Mouse (Mus musculus): ENCODE data around the gene Dffa. TPM values are rescaled to one million over a fixed set of nuclear protein-coding genes. Genes with fewer than 3 reads are reported as not detected.
"Not testable (repeated sequence)": the region's sequence is repeated elsewhere in the genome, so short reads cannot be mapped to it uniquely, and the experiment has no call there.

Dffa gene
- polyA plus RNA-seq, 1 experiment from 2014 or later = 24.7 TPM

DNA sequence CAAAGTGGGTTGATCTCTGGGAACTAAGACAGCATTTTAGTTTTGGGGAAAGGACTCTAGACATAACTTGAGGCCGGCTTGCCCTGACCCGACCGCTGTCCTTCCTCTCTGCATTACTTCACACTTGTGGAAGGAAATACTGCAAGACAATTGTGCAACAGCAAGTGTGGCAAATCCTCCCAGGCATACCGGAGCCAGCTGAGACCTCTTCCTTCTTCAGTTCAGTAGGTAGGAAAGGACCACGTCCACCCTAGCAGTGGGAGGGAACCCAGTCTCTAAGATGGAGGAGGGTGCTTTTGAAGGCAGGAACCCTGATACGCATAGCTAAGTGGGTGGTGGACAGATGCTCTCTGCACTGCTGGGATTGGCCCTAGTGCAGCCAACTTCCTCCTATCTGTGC lies 51.8 kb downstream of the Dffa start:
- H3K9me3 ChIP-seq = no peaks in the 10 kb centered on the region
- no peak overlapping the region for H3K9ac ChIP-seq
- no peak overlapping the region for H3K4me2 ChIP-seq
- H3K36me3 ChIP-seq (replicated peaks) = peaks cover 70% of the 10 kb centered on the region
- H3K27me3 ChIP-seq (replicated peaks) = no peaks in the 10 kb centered on the region
- H3K4me1 ChIP-seq = no peaks in the 10 kb centered on the region
- no peak overlapping the region for H3K4me3 ChIP-seq
- 96% methylated on average over 6 of the region's 6 CpGs for WGBS
- H3K27ac ChIP-seq = no peak overlapping the region
- ATAC-seq (replicated peaks) = no peak

DNA sequence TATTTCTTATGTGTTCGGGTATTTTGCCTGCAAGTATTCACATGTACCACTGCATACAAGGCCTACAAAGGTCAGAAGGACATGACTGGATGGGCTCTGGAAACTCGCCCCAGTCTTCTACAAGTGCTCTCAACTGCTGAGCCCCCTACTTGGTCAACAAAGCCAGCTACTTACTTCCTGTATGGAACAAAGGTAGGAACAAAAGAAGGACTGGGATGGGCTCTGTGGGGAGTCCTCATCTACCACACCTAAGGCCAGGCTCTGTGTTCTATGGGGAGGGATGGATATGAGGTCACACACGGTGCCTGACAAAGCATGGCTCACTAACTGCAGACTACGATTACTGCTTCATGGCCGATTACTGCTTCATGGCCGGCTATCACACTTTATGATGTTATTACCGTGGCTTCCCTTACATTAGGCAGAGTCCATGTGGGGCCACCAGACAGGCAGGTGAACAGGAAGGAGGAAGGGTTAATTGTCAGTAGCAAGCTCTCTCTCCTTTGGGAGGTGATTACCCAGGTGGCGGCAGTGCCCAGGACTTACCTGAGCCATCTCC lies 53.5 kb downstream of the Dffa start:
- Histone ChIP-seq H3K27ac (no peak overlapping the region), H3K9me3 (no peaks in the 10 kb centered on the region), H3K9ac (no peak overlapping the region), H3K36me3 (replicated peaks) (peaks cover 63% of the 10 kb centered on the region), H3K27me3 (replicated peaks) (no peaks in the 10 kb centered on the region), H3K4me3 (no peak overlapping the region), H3K4me2 (no peak overlapping the region), H3K4me1 (no peaks in the 10 kb centered on the region)
- no peak for ATAC-seq (replicated peaks)
- 92% methylated on average over 8 of the region's 8 CpGs for WGBS

DNA sequence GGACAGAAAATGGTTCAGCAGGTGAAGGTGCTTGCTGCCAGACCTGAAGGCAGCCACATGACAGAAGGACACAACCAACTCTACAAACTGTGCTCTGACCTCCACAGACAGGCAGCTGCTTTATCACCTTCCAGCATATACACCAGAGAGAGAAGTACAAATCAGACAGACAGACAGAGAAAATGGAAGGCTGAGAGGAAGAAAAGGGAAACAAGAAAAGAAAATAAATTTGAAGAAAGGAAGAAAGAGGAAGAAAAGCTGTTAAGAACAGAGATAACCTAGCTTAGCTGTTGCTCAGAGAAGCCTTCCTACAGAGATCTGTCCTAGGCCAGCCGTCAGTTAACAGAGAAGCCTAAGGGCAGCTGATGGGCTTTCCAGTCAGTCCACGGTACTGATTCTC lies 55.3 kb downstream of the Dffa start:
- Histone ChIP-seq H3K36me3 (replicated peaks) (peaks cover 56% of the 10 kb centered on the region), H3K4me1 (no peaks in the 10 kb centered on the region), H3K27ac (no peak overlapping the region), H3K4me2 (no peak overlapping the region), H3K9me3 (no peaks in the 10 kb centered on the region), H3K4me3 (no peak overlapping the region), H3K27me3 (replicated peaks) (no peaks in the 10 kb centered on the region), H3K9ac (no peak overlapping the region)
- no peak for ATAC-seq (replicated peaks)
- 93% methylated on average over 2 of the region's 2 CpGs for WGBS

DNA sequence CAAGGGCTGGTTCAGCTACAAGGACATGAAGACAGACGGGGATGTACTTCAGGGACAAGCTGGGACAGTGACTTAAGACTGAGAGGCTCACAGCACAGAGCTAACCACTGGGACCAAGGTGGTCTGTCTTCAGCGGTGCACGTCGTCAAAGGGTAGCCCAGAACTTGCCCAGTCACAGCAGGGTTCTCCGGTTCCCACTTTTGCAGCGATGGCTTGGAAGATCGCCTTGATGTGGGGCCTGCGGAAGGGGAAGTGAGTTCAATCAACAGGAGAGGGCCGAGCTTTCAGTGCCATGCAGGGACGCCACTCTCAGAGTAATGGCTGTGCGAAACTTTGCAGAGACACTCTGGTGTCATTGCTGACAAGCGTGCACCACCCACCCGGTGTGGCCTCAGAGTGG lies 55.9 kb downstream of the Dffa start:
- Histone ChIP-seq H3K9me3 (no peaks in the 10 kb centered on the region), H3K36me3 (replicated peaks) (peaks cover 52% of the 10 kb centered on the region), H3K4me2 (no peak overlapping the region), H3K4me3 (no peak overlapping the region), H3K27ac (no peak overlapping the region), H3K4me1 (peaks cover under 1% of the 10 kb centered on the region; the same call in 1 of the 2 replicates), H3K27me3 (replicated peaks) (no peaks in the 10 kb centered on the region), H3K9ac (no peak overlapping the region)
- WGBS = 88% methylated on average over 13 of the region's 13 CpGs
- ATAC-seq (replicated peaks) = no peak

DNA sequence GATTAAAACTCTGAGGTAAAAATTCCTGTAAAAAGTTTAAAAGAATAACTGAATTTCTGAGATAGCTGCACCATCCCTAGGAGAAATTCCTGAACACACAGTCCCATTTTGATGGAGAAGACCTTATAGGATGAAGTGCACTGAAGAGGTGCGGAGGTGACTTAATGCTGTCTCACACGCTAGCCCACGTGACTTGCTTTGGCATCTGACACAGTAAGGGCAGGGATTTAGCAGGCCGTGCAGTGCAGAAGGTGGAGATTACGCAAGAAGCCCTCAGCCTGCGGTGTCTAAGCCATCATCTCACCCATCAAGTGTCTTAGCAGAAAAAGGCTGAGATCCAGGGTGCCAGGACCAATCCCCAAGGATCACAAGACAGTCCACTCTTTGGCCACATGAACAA lies 57.2 kb downstream of the Dffa start:
- Histone ChIP-seq H3K36me3 (replicated peaks) (peaks cover 39% of the 10 kb centered on the region), H3K9me3 (no peaks in the 10 kb centered on the region), H3K9ac (no peak overlapping the region), H3K27ac (no peak overlapping the region), H3K4me2 (no peak overlapping the region), H3K4me3 (no peak overlapping the region), H3K27me3 (replicated peaks) (no peaks in the 10 kb centered on the region), H3K4me1 (peaks cover 12% of the 10 kb centered on the region)
- ATAC-seq (replicated peaks) = no peak
- WGBS = 94% methylated on average over 6 of the region's 6 CpGs

DNA sequence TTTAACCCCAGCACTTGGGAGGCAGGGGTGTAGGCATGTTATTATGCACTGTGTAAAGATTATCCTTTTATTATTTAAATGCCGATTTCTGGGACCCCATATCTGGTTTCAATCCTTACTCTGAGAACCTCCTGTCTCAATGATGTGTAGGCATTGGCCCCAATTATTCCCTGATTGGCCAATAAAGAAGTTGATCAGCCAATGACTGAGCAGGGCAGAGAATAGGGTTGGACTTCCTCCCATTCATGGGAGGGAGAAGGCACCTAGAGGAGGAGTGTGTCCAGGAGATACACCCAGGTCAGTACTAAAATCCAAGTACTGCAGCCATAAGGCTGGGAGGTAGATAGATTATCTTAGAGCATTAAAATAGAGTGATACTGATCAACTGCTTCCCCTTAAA lies 59.2 kb downstream of the Dffa start:
- 57% methylated on average over 1 of the region's 1 CpGs for WGBS
- Histone ChIP-seq H3K36me3 (replicated peaks) (peaks cover 24% of the 10 kb centered on the region), H3K9ac (no peak overlapping the region), H3K27ac (no peak overlapping the region), H3K27me3 (replicated peaks) (no peaks in the 10 kb centered on the region), H3K4me2 (no peak overlapping the region), H3K4me3 (no peak overlapping the region), H3K4me1 (peaks cover 17% of the 10 kb centered on the region), H3K9me3 (no peaks in the 10 kb centered on the region)
- ATAC-seq (replicated peaks) = no peak

DNA sequence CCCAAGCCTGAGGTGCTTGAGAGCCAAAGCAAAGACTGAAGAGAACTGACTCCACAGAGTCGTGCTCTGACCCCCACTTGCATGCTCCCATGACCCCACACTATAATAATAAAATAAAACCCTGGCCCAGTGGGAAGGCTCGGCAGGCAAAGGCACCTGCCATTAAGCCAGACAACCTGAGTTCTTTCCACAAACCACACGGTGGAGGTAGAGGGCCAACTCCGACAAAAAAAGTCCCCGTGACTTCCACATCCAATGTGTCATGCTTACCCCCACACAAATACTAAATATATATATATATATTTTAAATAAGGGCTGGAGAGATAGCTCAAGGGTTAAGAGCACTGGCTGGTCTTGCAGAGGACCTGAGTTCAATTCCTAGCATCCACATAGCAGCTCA lies 60.2 kb downstream of the Dffa start:
- 62% methylated on average over 5 of the region's 5 CpGs for WGBS
- no peaks in the 10 kb centered on the region for H3K9me3 ChIP-seq
- ATAC-seq (replicated peaks) = no peak
- no peak overlapping the region for H3K9ac ChIP-seq
- H3K36me3 ChIP-seq (replicated peaks) = peaks cover 19% of the 10 kb centered on the region
- no peaks in the 10 kb centered on the region for H3K27me3 ChIP-seq (replicated peaks)
- no peak overlapping the region for H3K4me3 ChIP-seq
- H3K27ac ChIP-seq = no peak overlapping the region
- peaks cover 17% of the 10 kb centered on the region for H3K4me1 ChIP-seq
- no peak overlapping the region for H3K4me2 ChIP-seq

DNA sequence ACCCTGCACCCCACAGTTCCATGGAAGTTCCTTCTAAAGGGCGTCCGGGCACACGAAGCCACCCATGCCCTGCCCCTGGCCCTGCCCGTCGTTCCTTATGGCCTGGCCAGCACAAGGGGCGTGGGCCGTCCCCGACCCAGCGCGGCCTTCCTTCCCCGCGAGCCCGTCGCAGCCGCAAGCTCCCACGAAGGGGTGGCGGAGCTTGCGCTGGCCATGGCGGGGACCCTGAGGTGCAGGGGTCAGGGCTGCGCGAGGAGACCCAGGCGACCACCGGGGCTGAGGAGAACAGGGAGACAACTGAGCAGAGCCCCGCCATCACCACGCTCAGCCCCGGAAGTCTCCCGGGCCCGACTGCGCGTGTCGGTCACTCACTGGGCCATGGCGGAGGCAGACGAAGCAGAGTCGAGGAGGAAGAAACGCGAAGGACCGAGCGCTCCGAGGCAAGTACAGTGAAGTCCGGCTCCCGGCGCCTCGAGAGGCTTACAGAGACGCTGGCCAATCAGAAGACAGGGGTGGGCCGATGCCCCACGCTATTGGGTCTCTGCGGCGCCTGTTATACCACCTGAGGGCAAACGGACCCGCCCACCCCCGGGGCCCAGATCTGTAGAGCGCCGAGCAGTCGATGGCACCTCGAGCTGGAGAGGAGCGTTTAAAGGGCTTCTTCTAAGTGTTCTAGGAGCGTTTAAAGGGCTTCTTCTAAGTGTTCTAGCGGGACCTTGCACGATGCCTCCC lies 62.4 kb downstream of the Dffa start, which contains the start of gene Pgd:
Gene Pgd (minus strand): TSS at position 557 of the 732 bp plus-strand sequence.
- Histone ChIP-seq H3K4me2 (peak within 1 kb of the TSS; percentile 98), H3K27me3 (replicated peaks) (no peaks in the 10 kb centered on the region), H3K4me3 (peak within 1 kb of the TSS; percentile 99), H3K9me3 (no peaks in the 10 kb centered on the region), H3K36me3 (replicated peaks) (peaks cover 5% of the 10 kb centered on the region), H3K9ac (peak within 1 kb of the TSS; percentile 90), H3K27ac (peak within 1 kb of the TSS; percentile 68), H3K4me1 (peaks cover 17% of the 10 kb centered on the region)
- peak; percentile 99 for ATAC-seq (replicated peaks)
- under 1% methylated on average over 59 of the region's 59 CpGs for WGBS

DNA sequence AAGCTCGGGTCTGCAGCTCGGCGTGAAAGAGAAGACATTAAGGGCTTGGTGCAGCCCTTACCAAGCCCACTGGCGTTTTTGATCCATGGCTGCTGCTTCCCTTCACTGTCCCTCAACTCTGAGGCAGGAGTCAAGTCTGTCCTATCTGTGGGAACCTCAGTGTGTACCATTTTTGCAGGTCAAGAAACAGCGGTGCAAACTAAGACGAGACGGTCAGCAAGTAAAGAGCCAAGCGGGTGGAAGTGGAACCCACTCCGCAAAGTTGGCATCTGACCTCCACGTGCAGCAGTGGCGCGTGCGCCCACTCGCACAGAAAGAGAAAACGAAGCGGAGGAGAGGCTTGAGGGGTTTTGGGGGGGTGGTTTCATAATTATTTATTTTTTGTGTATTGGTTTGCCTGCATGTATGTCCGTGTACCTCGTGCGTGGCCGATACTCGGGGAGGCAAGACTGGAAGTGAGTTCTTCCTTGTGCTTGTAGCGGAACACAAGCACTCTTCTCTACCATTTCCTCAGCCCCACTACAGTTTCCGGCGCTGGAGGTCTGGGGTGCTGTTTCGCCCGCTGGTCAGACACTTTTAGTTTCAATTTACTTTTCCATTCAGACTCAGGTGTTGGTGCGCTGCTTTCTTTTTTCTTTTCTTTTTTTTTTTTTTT lies 63.1 kb downstream of the Dffa start:
- Histone ChIP-seq H3K4me3 (peak overlapping the region; percentile 99), H3K9me3 (no peaks in the 10 kb centered on the region), H3K36me3 (replicated peaks) (peaks cover 3% of the 10 kb centered on the region; the same call in 1 of the 2 replicates), H3K4me2 (peak overlapping the region; percentile 98), H3K27ac (peak overlapping the region; percentile 68), H3K27me3 (replicated peaks) (no peaks in the 10 kb centered on the region), H3K4me1 (peaks cover 17% of the 10 kb centered on the region), H3K9ac (peak overlapping the region; percentile 44)
- WGBS = under 1% methylated on average over 27 of the region's 27 CpGs
- ATAC-seq (replicated peaks) = peak; percentile 68

DNA sequence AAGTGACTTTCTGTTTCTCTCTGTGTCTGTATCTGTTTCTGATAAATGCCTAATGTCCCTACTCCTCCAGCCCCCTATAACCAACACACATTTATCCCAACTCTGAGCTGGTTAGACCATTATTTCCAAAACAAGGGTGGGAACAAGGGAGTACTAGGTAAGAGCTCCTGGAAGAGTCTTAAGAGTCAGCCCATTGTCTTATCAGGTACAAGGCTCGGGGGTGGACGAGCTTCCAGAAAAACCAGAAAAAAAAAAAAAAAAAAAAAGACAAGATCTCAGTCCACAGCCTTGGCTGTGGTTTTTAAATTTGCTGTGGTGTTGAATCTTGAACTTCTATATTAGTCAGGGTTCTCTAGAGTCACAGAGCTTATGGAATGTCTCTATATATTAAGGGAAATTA lies 64.1 kb downstream of the Dffa start:
- Histone ChIP-seq H3K27me3 (replicated peaks) (no peaks in the 10 kb centered on the region), H3K9ac (no peak overlapping the region), H3K4me2 (no peak overlapping the region), H3K4me1 (peaks cover 17% of the 10 kb centered on the region), H3K4me3 (no peak overlapping the region), H3K9me3 (no peaks in the 10 kb centered on the region), H3K27ac (no peak overlapping the region), H3K36me3 (replicated peaks) (peaks cover 3% of the 10 kb centered on the region; the same call in 1 of the 2 replicates)
- WGBS = 80% methylated on average over 2 of the region's 2 CpGs
- ATAC-seq (replicated peaks) = no peak

DNA sequence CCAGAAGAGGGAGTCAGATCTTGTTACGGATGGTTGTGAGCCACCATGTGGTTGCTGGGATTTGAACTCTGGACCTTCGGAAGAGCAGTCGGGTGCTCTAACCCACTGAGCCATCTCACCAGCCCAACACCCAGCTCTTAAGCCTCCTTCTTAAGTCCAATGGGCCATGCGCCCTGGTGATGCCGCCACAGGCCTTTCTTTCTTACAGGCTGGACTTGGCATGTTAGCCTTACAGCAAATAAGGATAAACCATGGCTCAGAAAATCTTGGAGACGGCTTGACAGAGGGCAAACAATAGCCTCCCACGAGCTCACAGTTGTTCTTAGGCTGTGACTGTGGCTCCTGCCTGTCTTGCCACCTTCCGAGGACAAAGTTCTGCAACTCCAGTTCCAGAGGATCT lies 66.0 kb downstream of the Dffa start:
- H3K4me3 ChIP-seq; H3K27me3 ChIP-seq (replicated peaks); H3K4me2 ChIP-seq; H3K36me3 ChIP-seq (replicated peaks); H3K9me3 ChIP-seq; H3K9ac ChIP-seq; H3K27ac ChIP-seq; ATAC-seq (replicated peaks): not testable (repeated sequence)
- WGBS = 69% methylated on average over 7 of the region's 8 CpGs
- peaks cover 17% of the 10 kb centered on the region for H3K4me1 ChIP-seq

All from midbrain, embryonic 15.5 days (tissue).